Mouse (Mus musculus) cerebellum, adult 2 months (tissue): ENCODE data around the gene Tpmt.

ENCODE experiments used
- CTCF ChIP-seq: fragments of 200-500 bp; IDR thresholded peaks from 2 replicates; pipeline ENCODE4 v1.5.1; 2011; ENCODE audit warnings: low read depth, mild to moderate bottlenecking, control low read depth, low read length, moderate library complexity, borderline replicate concordance; ENCODE audit not compliant: insufficient read depth
- POLR2A ChIP-seq: fragments of 200-500 bp; IDR thresholded peaks from 2 replicates; pipeline ENCODE4 v1.6.1; 2011; ENCODE audit warnings: low read length, control low read depth, borderline replicate concordance; ENCODE audit not compliant: insufficient read depth

DNA sequence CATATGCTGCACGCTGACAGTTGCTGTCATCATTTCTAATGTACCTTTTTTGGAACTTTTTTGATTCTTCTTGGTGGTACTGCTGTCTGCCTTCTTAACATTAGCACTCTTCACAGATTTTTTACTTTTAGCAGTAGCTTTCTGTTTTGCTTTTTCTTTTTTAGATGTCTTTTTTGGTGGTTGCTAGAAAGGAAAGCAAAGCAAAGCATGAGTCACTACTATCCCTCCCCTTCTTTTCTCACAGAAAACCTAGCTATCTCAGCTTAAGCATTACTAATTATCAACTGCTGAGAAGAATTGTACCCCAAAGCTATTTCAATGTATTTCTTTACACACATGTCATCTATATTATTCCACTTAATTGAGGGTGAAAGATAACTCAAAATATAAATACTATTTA is 43.9 kb upstream of the Tpmt start:
- TF ChIP-seq POLR2A (no peak), CTCF (no peak)
